Comparison of ENCODE assay signal across 10 mouse cellular contexts in genomic region chr8:10154439-10154745, GRCm38 (mm10). TPM values are rescaled to one million over a fixed set of nuclear protein-coding genes. Genes with fewer than 3 reads are reported as not detected.
DNase-seq lines count a peak whose midpoint lies in the region; ATAC-seq and TF ChIP-seq lines count a peak whose summit lies in the region.
"Had no signal": no experiment of that assay in that cellular context is flagged by ENCODE, and none has a peak within 500 bp of the region (broad histone marks: within the 10 kb centered on the region; RNA-seq: fewer than 3 reads in every experiment).

No protein-coding gene starts in this region.

- no peaks in the 10 kb centered on the region; the same call in 1 of the 2 replicates for H3K9me3 ChIP-seq in heart, embryonic 11.5 days (replicated peaks; ENCODE audit: control insufficient read depth, low read length)
- 0 out of 2 replicates have a peak, but pooled peaks cover 3% of the 10 kb centered on the region for H3K9me3 ChIP-seq in hindbrain, embryonic 12.5 days (replicated peaks)
- no peaks in the 10 kb centered on the region for H3K9me3 ChIP-seq in midbrain, embryonic 12.5 days

- H3K79me2 ChIP-seq in heart, adult 2 months (replicated peaks; ENCODE audit: control insufficient read depth, insufficient read depth, low read length) = no peaks in the 10 kb centered on the region

- H3K4me1 ChIP-seq in heart, embryonic 11.5 days (ENCODE audit: control insufficient read depth, insufficient read depth, low read length) = peaks cover 2% of the 10 kb centered on the region; the same call in 1 of the 2 replicates
- no peaks in the 10 kb centered on the region for H3K4me1 ChIP-seq in heart, adult 2 months (ENCODE audit: control insufficient read depth, insufficient read depth, low read length)
- H3K4me1 ChIP-seq in hindbrain, embryonic 12.5 days = peaks cover 26% of the 10 kb centered on the region
- peaks cover 13% of the 10 kb centered on the region for H3K4me1 ChIP-seq in midbrain, embryonic 12.5 days

- H3K27ac ChIP-seq in heart, embryonic 11.5 days (ENCODE audit: low read depth, low read length) = no peak overlapping the region
- no peak overlapping the region for H3K27ac ChIP-seq in heart, adult 2 months
- H3K27ac ChIP-seq in hindbrain, embryonic 12.5 days = peak overlapping the region; percentile 36
- H3K27ac ChIP-seq in midbrain, embryonic 12.5 days (replicated peaks) = peak overlapping the region; percentile 58; the same call in 1 of the 2 replicates

- no peaks in the 10 kb centered on the region for H3K36me3 ChIP-seq in heart, embryonic 11.5 days (ENCODE audit: control insufficient read depth, insufficient read depth, low read length)
- no peaks in the 10 kb centered on the region for H3K36me3 ChIP-seq in heart, adult 2 months (ENCODE audit: control insufficient read depth, insufficient read depth, low read length)
- no peaks in the 10 kb centered on the region for H3K36me3 ChIP-seq in hindbrain, embryonic 12.5 days
- H3K36me3 ChIP-seq in midbrain, embryonic 12.5 days = no peaks in the 10 kb centered on the region

- no peak for ATAC-seq in heart, embryonic 11.5 days (replicated peaks; ENCODE audit: insufficient number of reproducible peaks, low FRiP score, low TSS enrichment)
- no peak for ATAC-seq in hindbrain, embryonic 12.5 days (ENCODE audit: low FRiP score)
- no peak for ATAC-seq in midbrain, embryonic 12.5 days (ENCODE audit: low FRiP score, low read depth)

- intact Hi-C loops in heart, adult 2 months (cut with DNase I) = no loop called here
- intact Hi-C loops in gastrocnemius, postnatal 14 days (cut with DNase I; ENCODE audit: low total_unique reads) = no loop called here

- TF ChIP-seq EP300 in heart, adult 2 months (IDR thresholded peaks at IDR 0.05; ENCODE audit: insufficient read depth, low read depth, low read length) = no peak

- TF ChIP-seq CTCF in heart, adult 2 months (IDR thresholded peaks at IDR 0.05) = no peak

- DNase-seq in heart, adult 2 months = no peak
- DNase-seq in ZHBTc4 (ENCODE audit: low read depth, low spot score) = peak; percentile 10
- no peak for DNase-seq in left cerebral cortex, adult 9 months (ENCODE audit: low spot score in 2 of 2)
- no peak for DNase-seq in gastrocnemius, postnatal 14 days
- no peak for DNase-seq in right cerebral cortex, postnatal 10 days (ENCODE audit: low spot score in 2 of 2)

- no peak for TF ChIP-seq POLR2A in heart, adult 2 months (IDR thresholded peaks at IDR 0.05; ENCODE audit: insufficient read depth, low read depth, low read length)

- H3K9ac ChIP-seq in heart, embryonic 11.5 days (ENCODE audit: low read depth, low read length) = no peak overlapping the region
- no peak overlapping the region for H3K9ac ChIP-seq in heart, adult 2 months (ENCODE audit: low read depth, low read length)
- peak overlapping the region; percentile 54 for H3K9ac ChIP-seq in hindbrain, embryonic 12.5 days
- peak overlapping the region; percentile 69 for H3K9ac ChIP-seq in midbrain, embryonic 12.5 days (replicated peaks)

- peak overlapping the region; percentile 96 for H3K4me2 ChIP-seq in heart, embryonic 11.5 days
- H3K4me2 ChIP-seq in hindbrain, embryonic 12.5 days (replicated peaks) = peak overlapping the region; percentile 55
- H3K4me2 ChIP-seq in midbrain, embryonic 12.5 days (replicated peaks) = peak overlapping the region; percentile 75

- peak overlapping the region; percentile 63 for H3K4me3 ChIP-seq in heart, embryonic 11.5 days (ENCODE audit: low read depth, low read length)
- no peak overlapping the region for H3K4me3 ChIP-seq in heart, adult 2 months
- H3K4me3 ChIP-seq in hindbrain, embryonic 12.5 days = peak overlapping the region; percentile 47
- H3K4me3 ChIP-seq in midbrain, embryonic 12.5 days = peak overlapping the region; percentile 66

- peaks cover 31% of the 10 kb centered on the region for H3K27me3 ChIP-seq in heart, embryonic 11.5 days (ENCODE audit: control insufficient read depth, insufficient read depth, low read length)
- peaks cover 4% of the 10 kb centered on the region; the same call in 1 of the 2 replicates for H3K27me3 ChIP-seq in heart, adult 2 months (ENCODE audit: control insufficient read depth, insufficient read depth, low read length)
- peaks cover 31% of the 10 kb centered on the region for H3K27me3 ChIP-seq in hindbrain, embryonic 12.5 days
- peaks cover 19% of the 10 kb centered on the region for H3K27me3 ChIP-seq in midbrain, embryonic 12.5 days

- 19% methylated on average over 4 of the region's 4 CpGs for WGBS in heart, embryonic 11.5 days (ENCODE audit: insufficient replicate concordance)
- 18% methylated on average over 4 of the region's 4 CpGs for WGBS in heart, adult 2 months
- WGBS in hindbrain, embryonic 12.5 days = 10% methylated on average over 4 of the region's 4 CpGs
- 3% methylated on average over 4 of the region's 4 CpGs for WGBS in midbrain, embryonic 12.5 days

RNA-seq across cellular contexts. Expression of gene Myo16, which starts 0.7 kb away (rescaled TPM):
- polyA plus RNA-seq in heart, embryonic 11.5 days (2014; fragmentation: Nextera tagmentation; extraction: Ambion mirVana) = 2.1 and 2.5 TPM in 2 replicates
- 1 to 10 TPM; 1.4 to 3.8 TPM for total RNA-seq in heart, adult 2 months (2021)
- not detected in 2 replicates for polyA plus RNA-seq in heart, adult 2 months (2012; rRNA removed)
- polyA plus RNA-seq in hindbrain, embryonic 12.5 days (2016; fragmentation: Nextera tagmentation; extraction: Ambion mirVana) = 3.7 and 4.3 TPM in 2 replicates
- polyA plus RNA-seq in midbrain, embryonic 12.5 days (2016; fragmentation: Nextera tagmentation; extraction: Ambion mirVana) = 3.8 and 4.0 TPM in 2 replicates
- 1 to 10 TPM; 1.7 to 2.7 TPM for total RNA-seq in gastrocnemius, postnatal 14 days (2021)
- total RNA-seq: hematopoietic stem cell, adult 5-6 weeks; megakaryocyte progenitor cell, adult 5-6 weeks had no signal

Comparison
In these comparisons a context has a peak if more than half of its experiments do, and no peak if none do; other contexts are left out.
1. H3K27ac ChIP-seq: peak in hindbrain, embryonic 12.5 days (single experiment) and midbrain, embryonic 12.5 days (single experiment); none in heart, embryonic 11.5 days (single experiment) and heart, adult 2 months (single experiment).
2. H3K9ac ChIP-seq: peak in hindbrain, embryonic 12.5 days (single experiment) and midbrain, embryonic 12.5 days (single experiment); none in heart, embryonic 11.5 days (single experiment) and heart, adult 2 months (single experiment).
3. Peak in every context shown above with its lines, with median percentiles within 50 percentile points of each other: H3K4me2 ChIP-seq.